Mouse (Mus musculus) thymus, adult 2 months (tissue): ENCODE results near the gene Pfkfb3.

ENCODE experiments used
- CTCF ChIP-seq: fragments of 200-500 bp; IDR thresholded peaks from 2 replicates; pipeline ENCODE4 v1.5.1; 2012; ENCODE audit warnings: mild to moderate bottlenecking, control low read depth, low read length, moderate library complexity, borderline replicate concordance; ENCODE audit not compliant: control insufficient read depth, poor library complexity, insufficient read depth; ENCODE audit errors: extremely low read depth
- POLR2A ChIP-seq: fragments of 200-500 bp; IDR thresholded peaks from 2 replicates; pipeline ENCODE4 v1.6.1; 2012; ENCODE audit warnings: mild to moderate bottlenecking, low read length, control low read depth, moderate library complexity; ENCODE audit not compliant: control insufficient read depth, poor library complexity, insufficient read depth; ENCODE audit errors: extremely low read depth

DNA sequence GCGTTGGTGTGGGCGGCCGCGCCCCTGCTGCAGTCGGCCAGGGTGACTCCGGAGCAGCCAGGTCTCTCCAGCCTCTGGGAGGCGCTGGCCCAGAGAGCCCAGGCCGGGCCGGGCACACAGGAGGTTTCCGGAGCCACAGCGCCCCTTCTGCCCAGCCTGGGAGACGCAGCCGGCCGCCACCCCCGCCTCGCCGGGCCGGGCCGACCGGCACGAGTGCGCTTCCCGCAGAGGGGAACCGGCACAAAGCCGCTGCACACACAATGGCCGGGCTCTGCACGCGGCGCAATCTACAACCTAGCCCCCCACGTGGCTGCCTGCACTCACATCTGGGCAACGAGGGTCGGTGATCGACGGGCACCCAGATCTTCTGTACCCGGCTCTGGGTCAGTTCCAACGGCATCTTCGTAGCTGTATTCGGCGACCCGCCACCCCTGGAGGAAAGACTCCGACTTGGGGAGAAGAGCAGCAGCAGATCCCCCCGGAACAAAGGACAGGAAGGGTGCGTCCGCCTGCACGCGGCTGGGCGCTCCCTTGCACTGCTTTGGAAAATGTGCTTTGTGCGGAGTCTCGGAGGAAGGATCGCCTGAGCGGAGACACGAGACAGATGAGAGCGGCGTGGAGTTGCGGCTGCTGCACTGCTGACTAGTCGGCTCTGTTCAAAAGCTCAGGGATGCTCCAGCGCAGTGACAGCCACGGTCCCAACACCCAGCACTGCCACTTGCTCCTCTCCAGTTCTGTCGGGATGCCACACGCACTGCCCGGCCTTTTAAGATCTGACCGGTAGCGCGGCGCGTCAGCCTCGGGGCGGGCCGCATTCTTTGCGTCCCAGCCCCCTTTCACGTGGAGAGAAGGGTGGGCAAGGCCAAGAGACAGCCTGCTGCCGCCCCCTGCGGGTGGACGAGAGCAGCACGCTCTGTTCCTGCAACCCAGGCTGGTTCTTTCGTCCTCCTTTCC lies 52.3 kb downstream of the Pfkfb3 start:
- TF ChIP-seq CTCF (peak; percentile 89), POLR2A (no peak)
